In genomic region chr5:140501982-140502836, GRCm38 (mm10) we compare ENCODE assay signal across 8 mouse cellular contexts. TPM values are rescaled to one million over a fixed set of nuclear protein-coding genes. Genes with fewer than 3 reads are reported as not detected.
DNase-seq lines count a peak whose midpoint lies in the region; ATAC-seq and TF ChIP-seq lines count a peak whose summit lies in the region.

No protein-coding gene starts in this region.

- no peaks in the 10 kb centered on the region for H3K9me3 ChIP-seq in heart, embryonic 15.5 days (replicated peaks)
- H3K9me3 ChIP-seq in liver, embryonic 16.5 days (replicated peaks; ENCODE audit: control insufficient read depth, low read length), result no peaks in the 10 kb centered on the region
- no peaks in the 10 kb centered on the region for H3K9me3 ChIP-seq in stomach, embryonic 15.5 days

- H3K27me3 ChIP-seq in heart, embryonic 15.5 days, result no peaks in the 10 kb centered on the region
- H3K27me3 ChIP-seq in liver, embryonic 16.5 days (ENCODE audit: control insufficient read depth, insufficient read depth, low read depth, low read length), result no peaks in the 10 kb centered on the region
- no peaks in the 10 kb centered on the region for H3K27me3 ChIP-seq in stomach, embryonic 15.5 days (replicated peaks)

- peak overlapping the region; percentile 60 for H3K4me2 ChIP-seq in heart, embryonic 15.5 days
- H3K4me2 ChIP-seq in liver, embryonic 16.5 days (ENCODE audit: low read depth, low read length), result peak overlapping the region; percentile 42
- H3K4me2 ChIP-seq in stomach, embryonic 15.5 days, result peak overlapping the region; percentile 47

- 22% methylated on average over 14 of the region's 14 CpGs for WGBS in heart, embryonic 15.5 days
- 10% methylated on average over 14 of the region's 14 CpGs for WGBS in liver, embryonic 16.5 days (ENCODE audit: insufficient replicate concordance)
- 24% methylated on average over 14 of the region's 14 CpGs for WGBS in stomach, embryonic 15.5 days

- H3K9ac ChIP-seq in heart, embryonic 15.5 days, result peak overlapping the region; percentile 45
- H3K9ac ChIP-seq in liver, embryonic 16.5 days (ENCODE audit: low read depth, low read length), result peak overlapping the region; percentile 48
- H3K9ac ChIP-seq in stomach, embryonic 15.5 days, result no peak overlapping the region

- ATAC-seq in heart, embryonic 15.5 days (replicated peaks; ENCODE audit: insufficient number of reproducible peaks, insufficient read depth, low FRiP score, low read depth), result no peak
- ATAC-seq in liver, embryonic 16.5 days (ENCODE audit: low read depth), result no peak
- no peak for ATAC-seq in stomach, embryonic 15.5 days (ENCODE audit: insufficient read depth, low FRiP score, low read depth)

- no peaks in the 10 kb centered on the region for H3K36me3 ChIP-seq in heart, embryonic 15.5 days
- H3K36me3 ChIP-seq in liver, embryonic 16.5 days (ENCODE audit: control insufficient read depth, insufficient read depth), result no peaks in the 10 kb centered on the region
- H3K36me3 ChIP-seq in stomach, embryonic 15.5 days, result no peaks in the 10 kb centered on the region

- H3K27ac ChIP-seq in gastrocnemius, adult 2 months, result peak overlapping the region; percentile 72
- H3K27ac ChIP-seq in heart, embryonic 15.5 days, result peak overlapping the region; percentile 52; the same call in 1 of the 2 replicates
- H3K27ac ChIP-seq in liver, embryonic 16.5 days (ENCODE audit: low read length), result peak overlapping the region; percentile 21
- peak overlapping the region; percentile 49; the same call in 1 of the 2 replicates for H3K27ac ChIP-seq in stomach, embryonic 15.5 days

- no peak for DNase-seq in gastrocnemius, adult 2 months
- DNase-seq in gastrocnemius, postnatal 36 days, result no peak
- peak; percentile 82 for DNase-seq in MEL-GATA-1-ER (ENCODE audit: extremely low read depth, low read depth)
- no peak for DNase-seq in layer of hippocampus, adult 9-10 months (ENCODE audit: low spot score)
- DNase-seq in frontal cortex, postnatal 25 days (ENCODE audit: low spot score in 2 of 2), result no peak

- H3K4me3 ChIP-seq in gastrocnemius, adult 2 months, result peak overlapping the region; percentile 65
- peak overlapping the region; percentile 31 for H3K4me3 ChIP-seq in heart, embryonic 15.5 days
- peak overlapping the region; percentile 37 for H3K4me3 ChIP-seq in liver, embryonic 16.5 days (ENCODE audit: low read depth, low read length)
- H3K4me3 ChIP-seq in stomach, embryonic 15.5 days (replicated peaks), result peak overlapping the region; percentile 18

- intact Hi-C loops in gastrocnemius, adult 2 months (cut with DNase I), result no loop called here
- intact Hi-C loops in gastrocnemius, postnatal 36 days (cut with DNase I), result no loop called here

- peaks cover 37% of the 10 kb centered on the region for H3K4me1 ChIP-seq in heart, embryonic 15.5 days (replicated peaks)
- peaks cover 35% of the 10 kb centered on the region for H3K4me1 ChIP-seq in liver, embryonic 16.5 days (ENCODE audit: control insufficient read depth, low read depth, low read length)
- peaks cover 30% of the 10 kb centered on the region for H3K4me1 ChIP-seq in stomach, embryonic 15.5 days

- no peak for TF ChIP-seq CTCF in gastrocnemius, adult 2 months (IDR thresholded peaks at IDR 0.05)

RNA-seq across cellular contexts. Expression of gene Chst12, which starts 3.1 kb away (rescaled TPM):
- total RNA-seq in gastrocnemius, adult 2 months (2021), result 1 to 10 TPM; 4.3 to 7.4 TPM
- 1 to 10 TPM; 4.1 to 5.6 TPM for total RNA-seq in gastrocnemius, postnatal 36 days (2021)
- polyA plus RNA-seq in heart, embryonic 15.5 days (2015; fragmentation: Nextera tagmentation; extraction: Ambion mirVana), result 12.2 and 17.4 TPM in 2 replicates
- polyA plus RNA-seq in liver, embryonic 16.5 days (2015; fragmentation: Nextera tagmentation; extraction: Ambion mirVana), result 8.6 and 8.7 TPM in 2 replicates
- 21.1 and 21.7 TPM in 2 replicates for polyA plus RNA-seq in stomach, embryonic 15.5 days (2015; fragmentation: Nextera tagmentation; extraction: Ambion mirVana)

RNA-seq across cellular contexts. Expression of gene Gm4869, which starts 56.8 kb away (rescaled TPM):
- total RNA-seq in gastrocnemius, adult 2 months (2021), result not detected
- not detected for total RNA-seq in gastrocnemius, postnatal 36 days (2021)
- polyA plus RNA-seq in heart, embryonic 15.5 days (2015; fragmentation: Nextera tagmentation; extraction: Ambion mirVana), result 0.09 TPM in 1 of 2 replicates, not detected in the other
- polyA plus RNA-seq in liver, embryonic 16.5 days (2015; fragmentation: Nextera tagmentation; extraction: Ambion mirVana), result not detected in 2 replicates
- not detected in 2 replicates for polyA plus RNA-seq in stomach, embryonic 15.5 days (2015; fragmentation: Nextera tagmentation; extraction: Ambion mirVana)

Comparison
In these comparisons a context has a peak if more than half of its experiments do, and no peak if none do; other contexts are left out.
1. H3K27ac ChIP-seq: peak in every context shown above with its lines; median percentile 72 in gastrocnemius, adult 2 months; 52 in heart, embryonic 15.5 days; 49 in stomach, embryonic 15.5 days; 21 in liver, embryonic 16.5 days.